Mouse (Mus musculus) neural tube, embryonic 12.5 days (tissue): ENCODE data around the gene Mvb12a. TPM values are rescaled to one million over a fixed set of nuclear protein-coding genes. Genes with fewer than 3 reads are reported as not detected.
"Not testable (repeated sequence)": the region's sequence is repeated elsewhere in the genome, so short reads cannot be mapped to it uniquely, and the experiment has no call there.

Experiments used
- ATAC-seq: fragments of 200-750 bp; cut with Nextera tagmentation; 2 replicates; pipeline ENCODE4 v1.8.0; 2017; ENCODE audit warnings: low read depth, mild to moderate bottlenecking, moderate TSS enrichment, moderate library complexity; ENCODE audit not compliant: low FRiP score
- H3K27ac ChIP-seq: fragments of 300-500 bp; sonication (generic); 2 replicates; pipeline ENCODE4 v1.5.1; 2016
- H3K27me3 ChIP-seq: fragments of 300-500 bp; sonication (generic); replicated peaks from 2 replicates; pipeline ENCODE4 v1.6.1; 2016; ENCODE audit warnings: mild to moderate bottlenecking
- H3K36me3 ChIP-seq: fragments of 300-500 bp; sonication (generic); 2 replicates; pipeline ENCODE4 v1.6.1; 2016; ENCODE audit warnings: mild to moderate bottlenecking
- H3K4me1 ChIP-seq: fragments of 300-500 bp; sonication (generic); 2 replicates; pipeline ENCODE4 v1.6.1; 2016
- H3K4me2 ChIP-seq: fragments of 300-500 bp; sonication (generic); replicated peaks from 2 replicates; pipeline ENCODE4 v1.6.1; 2016; ENCODE audit warnings: mild to moderate bottlenecking
- H3K4me3 ChIP-seq: fragments of 300-500 bp; sonication (generic); 2 replicates; pipeline ENCODE4 v1.5.1; 2016
- H3K9ac ChIP-seq: fragments of 300-500 bp; sonication (generic); 2 replicates; pipeline ENCODE4 v1.6.1; 2016; ENCODE audit warnings: mild to moderate bottlenecking
- H3K9me3 ChIP-seq: fragments of 300-500 bp; sonication (generic); 2 replicates; pipeline ENCODE4 v1.6.1; 2016; ENCODE audit warnings: mild to moderate bottlenecking
- WGBS: fragments of 180-500 bp; shearing (Covaris S2); methylation state at CpG from one replicate; pipeline ENCODE4 v1.1.7; 2016; 5-methylcytosine and 5-hydroxymethylcytosine counted together
- polyA plus RNA-seq: library from polyadenylated mRNA; unstranded; fragments of >200 nt; fragmentation: Nextera tagmentation; extraction: Ambion mirVana; gene quantifications from 2 replicates; pipeline ENCODE4 v1.2.1, GENCODE M21; 2016

The Mvb12a gene
- polyA plus RNA-seq, 1 experiment from 2014 or later, result 62.6 TPM

DNA sequence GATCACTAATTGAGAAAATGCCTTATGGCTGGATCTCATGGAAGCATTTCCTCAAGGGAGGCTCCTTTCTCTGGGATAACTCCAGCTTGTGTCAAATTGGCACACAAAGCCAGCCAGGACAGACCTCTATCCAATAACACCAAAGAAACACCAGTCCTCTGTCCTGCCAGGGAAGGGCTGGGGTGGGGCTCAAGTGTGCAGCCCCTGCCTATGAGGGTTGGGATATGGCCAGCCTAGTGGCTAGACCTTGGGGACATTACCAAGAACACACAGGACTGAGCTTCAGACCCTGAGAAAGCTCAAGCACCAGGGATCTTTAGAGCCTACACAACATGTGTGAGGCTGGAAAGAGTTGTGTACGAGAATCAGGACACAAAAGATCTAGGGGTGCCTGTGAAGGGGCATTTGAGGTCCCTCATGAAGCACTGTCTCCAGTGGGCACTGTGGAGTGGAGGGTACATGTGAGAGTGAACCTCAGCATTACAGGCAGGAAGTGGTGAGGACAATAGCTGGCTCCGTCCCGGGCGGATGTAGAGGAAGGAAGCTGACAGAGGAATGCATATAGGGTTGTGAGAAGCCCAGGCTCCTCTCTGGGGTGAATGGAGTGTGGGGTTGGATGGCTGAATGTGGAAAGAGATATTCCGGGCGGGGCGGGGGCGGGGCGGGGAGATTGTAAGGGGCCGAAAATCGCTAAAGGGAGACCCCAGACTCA is 14.2 kb upstream of the Mvb12a start:
- H3K36me3 ChIP-seq, result no peaks in the 10 kb centered on the region
- no peaks in the 10 kb centered on the region for H3K9me3 ChIP-seq
- peaks cover 4% of the 10 kb centered on the region; the same call in 1 of the 2 replicates for H3K4me1 ChIP-seq
- H3K9ac ChIP-seq, result no peak overlapping the region
- H3K4me2 ChIP-seq, result no peak overlapping the region
- no peak for ATAC-seq
- no peak overlapping the region for H3K4me3 ChIP-seq
- no peak overlapping the region for H3K27ac ChIP-seq
- H3K27me3 ChIP-seq, result peaks cover 42% of the 10 kb centered on the region
- WGBS, result 86% methylated on average over 11 of the region's 11 CpGs

DNA sequence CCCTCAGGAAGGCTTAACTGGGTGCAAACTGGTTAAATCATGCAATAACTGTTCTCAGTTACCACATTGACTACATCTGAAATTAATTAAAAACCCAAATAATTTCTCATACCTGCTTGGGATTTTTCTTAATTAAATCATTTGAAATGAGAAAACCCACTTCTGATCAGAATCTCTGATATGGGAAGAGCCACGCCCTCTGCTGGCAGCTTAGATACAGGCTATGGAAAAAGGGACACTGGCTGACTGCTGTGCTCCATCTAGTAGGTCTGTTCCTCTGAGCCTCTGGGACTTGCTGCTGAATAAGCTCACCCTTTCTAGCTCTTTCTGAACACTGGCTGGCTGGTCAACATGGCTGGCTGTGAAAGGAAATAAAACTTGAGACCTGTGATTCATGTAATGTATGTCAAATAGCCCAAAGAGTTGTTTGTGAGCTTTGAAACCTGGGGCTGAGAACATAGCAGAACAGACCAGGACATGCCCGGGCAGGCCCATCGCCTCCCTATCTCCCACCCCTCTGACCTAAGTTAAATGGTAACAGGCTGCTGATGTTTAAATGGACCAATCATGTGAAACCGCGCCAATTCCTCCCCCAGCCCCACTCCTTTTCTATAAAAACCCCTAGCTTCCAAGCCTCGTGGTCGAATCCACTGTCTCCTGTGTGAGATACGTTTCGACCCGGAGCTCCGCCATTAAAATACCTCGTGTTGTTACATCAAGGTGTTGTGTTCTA is 11.8 kb upstream of the Mvb12a start:
- not testable (repeated sequence) for ATAC-seq, H3K9me3 ChIP-seq, H3K9ac ChIP-seq, H3K4me3 ChIP-seq, H3K27ac ChIP-seq, H3K4me2 ChIP-seq, H3K4me1 ChIP-seq, H3K36me3 ChIP-seq
- H3K27me3 ChIP-seq, result peaks cover 21% of the 10 kb centered on the region
- 74% methylated on average over 8 of the region's 12 CpGs for WGBS

DNA sequence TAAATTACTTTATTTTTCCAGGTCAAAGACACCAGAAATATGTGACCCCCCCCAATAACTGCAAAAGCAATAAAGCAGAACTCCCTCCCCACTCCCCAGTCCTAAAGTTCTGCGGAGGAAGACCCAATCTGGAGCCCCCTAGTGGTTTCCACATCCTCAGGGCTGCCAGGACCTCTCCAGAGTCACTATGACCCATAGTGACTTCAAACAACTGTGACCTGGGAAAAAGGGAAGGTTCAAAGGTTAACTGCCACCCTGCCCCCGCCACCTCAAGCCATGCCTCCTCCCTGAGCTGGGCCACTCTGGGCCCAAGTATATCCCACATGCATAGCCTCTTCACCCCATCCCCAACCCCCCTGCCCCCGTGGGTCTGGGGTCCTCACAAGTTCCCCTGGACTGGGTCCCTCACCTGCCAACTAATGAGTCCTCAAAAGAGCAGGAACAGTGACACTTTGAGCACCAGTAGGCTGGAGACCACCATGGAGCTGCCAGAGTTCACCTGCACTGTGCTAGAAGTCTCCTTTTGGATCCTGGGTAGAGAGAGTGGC is 8.4 kb upstream of the Mvb12a start:
- Histone ChIP-seq H3K9ac (no peak overlapping the region), H3K36me3 (no peaks in the 10 kb centered on the region), H3K27me3 (peaks cover 17% of the 10 kb centered on the region), H3K4me2 (no peak overlapping the region), H3K9me3 (no peaks in the 10 kb centered on the region), H3K4me3 (no peak overlapping the region), H3K27ac (no peak overlapping the region), H3K4me1 (peaks cover 12% of the 10 kb centered on the region)
- 38% methylated on average over 3 of the region's 3 CpGs for WGBS
- ATAC-seq, result no peak

DNA sequence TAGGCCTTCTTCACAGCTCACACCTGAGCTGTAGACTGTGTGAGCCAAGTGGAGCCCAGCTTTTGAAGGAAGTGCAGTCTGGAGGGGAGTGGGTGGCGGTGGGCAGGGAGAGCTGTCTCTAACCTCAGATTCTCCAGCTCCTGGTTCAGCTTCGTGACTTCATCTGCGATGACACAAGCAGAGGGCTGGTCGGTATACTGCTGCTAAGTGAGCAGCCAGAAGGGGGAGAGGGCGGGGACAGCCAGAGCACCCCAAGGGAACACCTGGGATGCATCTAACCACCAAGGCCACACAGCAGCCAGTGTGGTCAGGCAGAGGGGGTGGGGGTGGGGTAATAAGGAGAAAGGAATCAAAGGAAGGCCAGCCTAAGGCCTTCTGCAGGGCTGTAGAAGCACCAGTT is 7.1 kb upstream of the Mvb12a start:
- Histone ChIP-seq H3K4me1 (peaks cover 12% of the 10 kb centered on the region), H3K4me3 (no peak overlapping the region), H3K9ac (no peak overlapping the region), H3K9me3 (no peaks in the 10 kb centered on the region), H3K4me2 (no peak overlapping the region), H3K36me3 (no peaks in the 10 kb centered on the region), H3K27me3 (peaks cover 17% of the 10 kb centered on the region), H3K27ac (no peak overlapping the region)
- no peak for ATAC-seq
- 68% methylated on average over 5 of the region's 5 CpGs for WGBS

DNA sequence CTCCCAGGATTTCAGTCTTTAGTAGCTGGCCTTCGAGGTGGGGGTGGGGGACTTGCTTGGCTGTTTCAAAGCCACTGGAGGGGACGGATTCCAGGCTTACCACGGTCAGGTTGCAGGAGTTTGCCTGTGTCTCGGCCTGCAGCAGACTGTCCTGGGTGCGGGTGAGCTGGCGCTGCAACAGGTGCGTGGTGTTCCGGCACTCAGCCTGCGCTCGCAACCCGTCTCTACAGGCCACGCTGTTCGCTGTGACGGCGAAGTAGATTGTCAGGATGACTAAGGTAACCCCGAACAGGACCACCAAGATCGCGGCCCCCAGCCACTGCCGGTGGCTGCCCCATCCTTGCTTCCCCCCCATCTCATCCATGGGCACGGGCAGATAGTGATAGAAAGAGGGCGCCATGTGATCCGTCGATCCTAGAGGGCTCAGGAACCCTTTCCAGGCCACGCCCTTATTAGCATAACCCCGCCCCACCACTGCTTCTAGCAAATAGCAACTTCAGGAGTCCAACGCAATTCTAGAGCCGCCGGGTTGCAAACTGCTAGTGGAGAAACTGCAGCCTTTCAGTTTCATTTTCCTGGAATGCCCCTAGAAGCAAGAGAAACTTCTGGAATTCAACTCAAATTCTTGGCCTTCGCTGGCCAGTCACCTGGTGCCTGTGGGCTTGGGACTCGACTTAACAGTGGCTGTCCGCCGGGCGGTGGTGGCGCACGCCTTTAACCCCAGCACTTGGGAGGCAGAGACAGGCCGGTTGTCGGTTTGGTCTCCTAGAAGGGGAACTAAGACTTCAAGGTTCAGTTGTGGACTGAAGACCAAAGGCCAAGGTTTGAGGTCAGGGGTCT is 5.5 kb upstream of the Mvb12a start, which contains the start of gene Bst2:
Bst2 (minus strand) TSS at position 429 of the 840 bp plus-strand sequence.
- no peak within 1 kb of the TSS for H3K27ac ChIP-seq
- WGBS, result 3% methylated on average over 37 of the region's 37 CpGs
- 0 out of 2 replicates have a peak within 1 kb of the TSS, but pooled peaks have one; percentile 29 for H3K9ac ChIP-seq
- no peaks in the 10 kb centered on the region for H3K36me3 ChIP-seq
- no peaks in the 10 kb centered on the region for H3K9me3 ChIP-seq
- ATAC-seq, result no peak
- H3K27me3 ChIP-seq, result peaks cover 17% of the 10 kb centered on the region
- peak within 1 kb of the TSS; percentile 29 for H3K4me3 ChIP-seq
- H3K4me1 ChIP-seq, result peaks cover 12% of the 10 kb centered on the region
- H3K4me2 ChIP-seq, result peak within 1 kb of the TSS; percentile 57

DNA sequence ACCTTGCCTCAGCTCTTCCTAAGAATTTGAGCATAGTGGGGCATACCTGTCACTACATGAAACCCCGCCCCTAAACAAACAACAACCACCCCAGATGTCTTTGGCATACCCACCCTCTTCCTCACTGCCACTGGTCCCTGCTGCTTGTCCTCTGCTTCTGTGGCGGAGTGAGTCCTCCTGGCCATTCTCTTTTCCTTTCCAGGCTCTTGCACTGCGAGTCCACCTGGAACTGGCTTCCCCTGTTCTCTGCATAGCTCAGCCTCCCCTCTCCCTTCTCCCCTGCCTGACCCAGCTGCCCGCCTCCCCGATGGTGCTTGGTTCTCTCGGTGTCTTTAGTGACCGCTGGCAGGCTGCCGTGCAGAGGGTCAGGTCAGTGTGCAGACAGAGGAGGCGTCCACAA is 1.0 kb downstream of the Mvb12a start:
- no peaks in the 10 kb centered on the region for H3K27me3 ChIP-seq
- 89% methylated on average over 9 of the region's 9 CpGs for WGBS
- peak overlapping the region; percentile 73; the same call in 1 of the 2 replicates for H3K9ac ChIP-seq
- peak overlapping the region; percentile 74 for H3K4me3 ChIP-seq
- peaks cover 10% of the 10 kb centered on the region for H3K4me1 ChIP-seq
- no peak for ATAC-seq
- H3K36me3 ChIP-seq, result peaks cover 30% of the 10 kb centered on the region
- H3K27ac ChIP-seq, result no peak overlapping the region
- H3K4me2 ChIP-seq, result peak overlapping the region; percentile 86
- H3K9me3 ChIP-seq, result no peaks in the 10 kb centered on the region

DNA sequence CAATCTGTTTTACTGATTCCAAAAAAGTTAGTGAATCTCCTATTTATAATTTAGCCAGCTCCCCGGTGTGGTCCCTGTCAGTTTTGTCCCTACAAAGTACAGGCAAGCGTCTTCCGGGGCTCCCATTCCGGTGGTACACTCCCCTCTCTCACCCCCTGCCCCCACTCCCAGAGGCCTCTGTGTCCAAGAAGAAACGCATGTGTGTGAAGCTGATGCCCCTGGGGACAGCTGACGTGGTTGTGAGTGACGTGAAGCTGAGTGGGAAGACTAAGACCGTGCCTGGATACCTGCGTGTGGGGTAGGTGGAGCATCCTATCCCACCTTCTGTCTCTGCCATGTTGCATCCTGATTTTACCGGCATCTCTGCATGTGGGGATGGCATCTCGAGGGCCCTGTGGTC is 2.3 kb downstream of the Mvb12a start:
- Histone ChIP-seq H3K36me3 (peaks cover 30% of the 10 kb centered on the region), H3K4me1 (peaks cover 10% of the 10 kb centered on the region), H3K9ac (no peak overlapping the region), H3K27me3 (no peaks in the 10 kb centered on the region), H3K9me3 (no peaks in the 10 kb centered on the region), H3K27ac (no peak overlapping the region), H3K4me2 (no peak overlapping the region), H3K4me3 (no peak overlapping the region)
- 93% methylated on average over 11 of the region's 11 CpGs for WGBS
- no peak for ATAC-seq

DNA sequence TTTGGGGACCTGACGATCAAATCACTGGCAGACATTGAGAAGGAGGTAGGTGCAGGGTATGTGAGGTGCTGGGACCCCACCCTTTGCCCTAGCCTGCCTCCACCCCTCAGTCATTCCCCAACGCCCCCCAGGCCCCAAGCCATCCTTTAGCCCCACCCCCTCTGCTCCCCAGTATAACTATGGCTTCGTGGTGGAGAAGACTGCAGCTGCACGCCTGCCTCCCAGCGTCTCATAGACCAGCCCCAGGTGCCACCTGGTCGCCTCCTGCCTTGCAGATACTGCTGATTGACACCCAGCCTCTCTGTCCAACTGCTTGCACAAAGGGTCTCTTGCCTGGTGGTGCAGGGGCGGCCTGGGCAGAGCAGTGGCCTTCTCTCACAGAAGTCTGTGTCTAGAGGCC is 4.9 kb downstream of the Mvb12a start:
- Histone ChIP-seq H3K4me3 (no peak overlapping the region), H3K4me1 (peaks cover 10% of the 10 kb centered on the region), H3K9me3 (no peaks in the 10 kb centered on the region), H3K4me2 (no peak overlapping the region), H3K9ac (no peak overlapping the region), H3K27ac (no peak overlapping the region), H3K36me3 (peaks cover 30% of the 10 kb centered on the region), H3K27me3 (no peaks in the 10 kb centered on the region)
- WGBS, result 87% methylated on average over 7 of the region's 7 CpGs
- no peak for ATAC-seq

DNA sequence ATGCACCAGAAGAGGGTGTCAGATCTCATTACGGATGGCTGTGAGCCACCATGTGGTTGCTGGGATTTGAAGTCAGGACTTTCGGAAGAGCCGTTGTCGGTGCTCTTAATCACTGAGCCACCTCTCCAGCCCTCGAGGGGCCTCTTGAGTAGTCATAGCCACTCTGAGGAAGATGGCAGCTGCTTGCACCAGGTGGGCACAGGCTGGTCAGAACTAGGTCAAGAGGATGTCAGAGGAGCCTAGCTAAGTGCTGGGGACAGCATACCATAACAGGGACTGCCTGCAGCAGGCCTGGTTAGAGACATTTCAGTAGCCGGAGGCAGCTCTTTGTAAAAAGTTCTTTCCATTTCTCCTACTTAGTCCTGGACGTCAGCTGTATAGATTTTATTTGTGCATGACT is 8.0 kb downstream of the Mvb12a start:
- H3K4me3 ChIP-seq, result no peak overlapping the region
- H3K27ac ChIP-seq, result no peak overlapping the region
- no peak overlapping the region for H3K4me2 ChIP-seq
- no peaks in the 10 kb centered on the region for H3K9me3 ChIP-seq
- H3K27me3 ChIP-seq, result peaks cover 9% of the 10 kb centered on the region
- WGBS, result 77% methylated on average over 7 of the region's 7 CpGs
- no peak overlapping the region for H3K9ac ChIP-seq
- no peak for ATAC-seq
- no peaks in the 10 kb centered on the region for H3K4me1 ChIP-seq
- H3K36me3 ChIP-seq, result peaks cover 22% of the 10 kb centered on the region

DNA sequence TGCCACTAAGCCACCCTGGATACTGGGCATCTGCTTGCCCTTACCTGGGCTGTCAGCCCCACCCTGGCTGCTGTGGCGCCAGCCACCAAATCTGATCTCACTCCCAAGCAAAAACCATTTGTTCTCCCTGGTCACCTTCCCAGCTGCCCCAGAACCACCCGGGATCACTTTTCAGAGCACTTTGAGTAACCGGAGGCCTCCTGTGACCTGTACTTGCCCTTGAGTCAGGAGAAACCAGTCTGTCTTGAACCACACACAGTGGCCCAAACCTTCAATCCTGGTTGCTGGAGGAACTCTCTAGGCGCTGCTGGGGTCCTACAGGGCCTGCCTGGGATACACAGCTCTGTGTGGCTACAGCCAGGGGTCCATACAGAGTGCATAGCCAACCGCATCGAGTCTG is 10.0 kb downstream of the Mvb12a start:
- Histone ChIP-seq H3K36me3 (peaks cover 5% of the 10 kb centered on the region), H3K4me1 (no peaks in the 10 kb centered on the region), H3K27me3 (peaks cover 29% of the 10 kb centered on the region), H3K27ac (no peak overlapping the region), H3K4me3 (no peak overlapping the region), H3K9me3 (no peaks in the 10 kb centered on the region), H3K4me2 (no peak overlapping the region), H3K9ac (no peak overlapping the region)
- WGBS, result 70% methylated on average over 6 of the region's 6 CpGs
- no peak for ATAC-seq

DNA sequence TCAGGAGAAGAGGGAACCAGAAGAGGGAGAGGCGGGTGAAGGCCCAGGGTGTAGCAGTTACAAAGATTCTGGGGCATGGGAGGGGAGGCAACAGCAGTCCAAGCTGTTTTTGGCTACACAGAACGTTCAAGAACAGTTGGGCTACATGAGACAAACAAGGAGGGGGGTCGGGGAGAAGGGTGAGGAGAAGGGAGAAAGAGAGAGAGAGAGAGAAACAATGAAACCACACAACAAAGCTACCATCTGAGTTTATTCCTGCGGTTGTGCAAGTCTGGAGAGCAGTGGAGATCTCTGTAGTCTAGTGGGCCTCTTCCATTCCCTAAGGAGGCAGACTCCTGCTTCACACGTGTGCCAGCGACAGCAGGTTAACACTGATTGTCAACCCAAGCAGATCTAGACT is 11.3 kb downstream of the Mvb12a start:
- ATAC-seq, result no peak
- no peaks in the 10 kb centered on the region for H3K9me3 ChIP-seq
- no peak overlapping the region for H3K27ac ChIP-seq
- no peak overlapping the region for H3K4me3 ChIP-seq
- WGBS, result 71% methylated on average over 6 of the region's 6 CpGs
- peaks cover 42% of the 10 kb centered on the region for H3K27me3 ChIP-seq
- H3K4me2 ChIP-seq, result no peak overlapping the region
- H3K4me1 ChIP-seq, result peaks cover 9% of the 10 kb centered on the region
- H3K36me3 ChIP-seq, result no peaks in the 10 kb centered on the region
- H3K9ac ChIP-seq, result no peak overlapping the region

DNA sequence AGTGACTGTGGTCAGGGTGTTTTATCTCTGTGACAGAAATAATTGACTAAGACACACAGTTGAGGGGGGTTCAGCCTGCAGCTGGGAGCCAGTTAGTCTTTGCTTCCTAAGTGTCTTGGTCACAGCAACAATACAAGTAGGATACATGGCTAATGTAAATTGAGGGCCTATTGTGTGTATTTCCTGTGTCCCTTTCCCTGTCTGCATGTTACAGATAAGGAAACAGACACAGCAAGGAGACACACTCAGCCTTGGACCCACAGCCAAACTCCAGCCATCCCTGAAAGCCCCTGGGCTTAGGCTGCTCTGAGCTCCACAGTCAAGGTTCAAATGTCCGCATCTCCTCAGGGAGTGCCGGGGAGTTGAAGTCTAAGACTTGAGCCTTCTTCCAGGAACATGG is 11.9 kb downstream of the Mvb12a start:
- Histone ChIP-seq H3K4me1 (peaks cover 12% of the 10 kb centered on the region), H3K4me3 (no peak overlapping the region), H3K27ac (no peak overlapping the region), H3K36me3 (no peaks in the 10 kb centered on the region), H3K4me2 (no peak overlapping the region), H3K9me3 (no peaks in the 10 kb centered on the region), H3K27me3 (peaks cover 48% of the 10 kb centered on the region), H3K9ac (no peak overlapping the region)
- no peak for ATAC-seq
- WGBS, result 88% methylated on average over 2 of the region's 2 CpGs
